Comparison of ENCODE assay signal across 20 mouse cellular contexts in genomic region chr14:54777893-54778292, GRCm38 (mm10). TPM values are rescaled to one million over a fixed set of nuclear protein-coding genes. Genes with fewer than 3 reads are reported as not detected.
"Had no signal": no experiment of that assay in that cellular context is flagged by ENCODE, and none has a peak within 500 bp of the region (broad histone marks: within the 10 kb centered on the region; RNA-seq: fewer than 3 reads in every experiment).

No protein-coding gene starts in this region.

- H3K27ac ChIP-seq: kidney, embryonic 15.5 days; limb, embryonic 13.5 days; liver, embryonic 14.5 days; midbrain, embryonic 12.5 days; neural tube, embryonic 15.5 days; stomach, postnatal 0 days had no signal

- H3K9ac ChIP-seq: kidney, embryonic 15.5 days; limb, embryonic 13.5 days; liver, embryonic 14.5 days; midbrain, embryonic 12.5 days; neural tube, embryonic 15.5 days had no signal

- DNase-seq: kidney, adult 2 months; kidney, postnatal 14 days; layer of hippocampus, adult 9-11 months; layer of hippocampus, postnatal 36 days; left cerebral cortex, postnatal 4 days; lung, adult 18-20 months; right cerebral cortex, adult 18-20 months; right cerebral cortex, postnatal 25 days; thymus, postnatal 4 days had no signal

- H3K36me3 ChIP-seq: kidney, embryonic 15.5 days; limb, embryonic 13.5 days; midbrain, embryonic 12.5 days; neural tube, embryonic 15.5 days had no signal

- H3K27me3 ChIP-seq: neural tube, embryonic 15.5 days had no signal

- H3K9me3 ChIP-seq: kidney, embryonic 15.5 days; limb, embryonic 13.5 days; midbrain, embryonic 12.5 days; neural tube, embryonic 15.5 days had no signal

- H3K4me3 ChIP-seq: kidney, embryonic 15.5 days; limb, embryonic 13.5 days; midbrain, embryonic 12.5 days; neural tube, embryonic 15.5 days had no signal

- H3K4me2 ChIP-seq: kidney, embryonic 15.5 days; limb, embryonic 13.5 days; midbrain, embryonic 12.5 days; neural tube, embryonic 15.5 days had no signal

- ATAC-seq: midbrain, embryonic 16.5 days had no signal

RNA-seq across cellular contexts. Expression of gene Rnf212b, which starts 36.0 kb away (rescaled TPM):
- total RNA-seq: layer of hippocampus, postnatal 36 days; left cerebral cortex, postnatal 4 days; liver, adult 2 months had no signal
- polyA plus RNA-seq: kidney, embryonic 15.5 days; large intestine, adult 2 months; limb, embryonic 13.5 days; liver, adult 2 months; liver, embryonic 14.5 days; lung, embryonic 16.5 days; midbrain, embryonic 12.5 days; midbrain, embryonic 16.5 days; neural tube, embryonic 11.5 days; stomach, postnatal 0 days had no signal
